Mouse (Mus musculus) spleen, postnatal 10 days (tissue): Measurements from ENCODE around the gene Akp3.

Source experiments
- DNase-seq, 2 experiments: peaks; one replicate each; pipeline ENCODE4 v3.0.0; 2021 to 2022; ENCODE audit warnings: low spot score in 2 of 2

The Akp3 gene

DNA sequence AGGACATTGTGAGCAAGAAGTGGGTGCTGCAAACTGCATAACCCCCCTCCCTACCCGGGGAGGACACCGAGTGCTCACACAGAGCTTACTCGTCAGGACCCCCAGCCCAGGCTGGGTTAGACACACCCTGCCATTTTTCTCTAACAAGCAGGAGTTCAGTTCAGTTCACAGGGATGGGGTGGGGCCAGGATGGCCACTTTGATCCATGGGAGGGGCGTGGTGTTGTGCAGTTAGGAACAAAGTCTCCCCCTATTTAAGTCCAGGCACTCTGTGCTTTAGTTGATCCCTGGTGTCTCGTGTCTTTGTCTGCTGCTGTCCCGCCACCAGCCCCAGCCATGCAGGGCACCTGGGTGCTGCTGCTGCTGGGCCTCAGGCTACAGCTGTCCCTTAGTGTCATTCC lies at the start of gene Akp3:
Akp3 (plus strand) TSS at position 301 of the 400 bp plus-strand sequence.
- no peak for DNase-seq

- DNase-seq, result no peak
These were observed 38.6 kb upstream of the Akp3 start for GRCm38 (mm10) chr1:87086196-87086595.

- DNase-seq, result no peak
These were observed 37.8 kb upstream of the Akp3 start for GRCm38 (mm10) chr1:87086964-87087363.

GRCm38 (mm10) chr1:87089251-87089650 lies 35.5 kb upstream of the Akp3 start:
- DNase-seq, result no peak

DNA sequence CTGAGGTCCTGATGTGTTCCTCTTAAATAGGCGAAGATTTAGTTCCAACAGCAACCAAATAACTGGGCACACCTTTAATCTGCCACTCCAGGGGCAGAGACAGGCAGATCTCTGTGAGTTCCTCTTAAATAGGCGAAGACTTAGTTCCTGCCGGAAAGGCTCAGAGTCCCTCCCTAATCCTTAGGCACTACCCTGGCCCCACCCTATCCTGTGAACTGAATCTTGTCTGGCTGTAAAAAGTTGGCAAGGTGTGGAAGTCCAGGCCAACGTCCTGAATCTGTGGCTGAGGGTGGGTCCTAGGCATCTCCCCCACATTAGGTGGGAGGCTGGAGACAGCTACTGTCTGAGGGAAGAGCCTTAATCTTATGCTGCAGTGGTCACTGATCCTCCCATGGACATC lies 34.9 kb upstream of the Akp3 start, which contains the start of gene Alppl2:
Alppl2 (minus strand) TSS at position 101 of the 400 bp plus-strand sequence.
- DNase-seq, result no peak

DNA sequence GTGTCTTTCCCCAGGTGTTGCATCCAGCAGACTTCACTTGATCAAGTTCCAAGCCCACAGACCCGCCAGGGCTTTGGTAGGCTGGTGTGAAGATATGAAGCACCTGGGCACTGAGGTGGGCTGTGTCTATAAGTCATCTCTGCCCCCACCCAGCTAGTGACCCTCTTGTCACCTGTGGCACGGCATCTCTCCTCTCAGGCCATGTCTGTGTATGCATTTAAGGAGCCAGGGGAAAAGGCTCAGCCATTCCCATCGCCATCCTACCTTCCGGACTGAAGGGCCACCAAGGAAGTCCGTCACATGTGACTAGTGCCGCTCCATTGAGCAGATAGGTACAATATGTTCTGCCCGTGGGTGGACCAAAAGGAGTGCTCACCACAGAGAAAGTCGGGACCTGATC lies 29.1 kb upstream of the Akp3 start:
- no peak for DNase-seq

GRCm38 (mm10) chr1:87098358-87098975 lies 26.3 kb upstream of the Akp3 start:
- DNase-seq, result peak; percentile 21 to 66

- DNase-seq, result no peak
These were observed 23.4 kb upstream of the Akp3 start, which contains the start of gene Alpi for GRCm38 (mm10) chr1:87101411-87101810. TSS of gene Alpi (minus strand) at chr1:87101606.

GRCm38 (mm10) chr1:87102114-87102513 lies 22.7 kb upstream of the Akp3 start:
- DNase-seq, result no peak

GRCm38 (mm10) chr1:87103936-87104335 lies 20.8 kb upstream of the Akp3 start:
- DNase-seq, result no peak

- DNase-seq, result no peak
These were observed 18.2 kb upstream of the Akp3 start for GRCm38 (mm10) chr1:87106536-87106935.

GRCm38 (mm10) chr1:87108564-87108963 lies 16.2 kb upstream of the Akp3 start:
- no peak for DNase-seq

DNA sequence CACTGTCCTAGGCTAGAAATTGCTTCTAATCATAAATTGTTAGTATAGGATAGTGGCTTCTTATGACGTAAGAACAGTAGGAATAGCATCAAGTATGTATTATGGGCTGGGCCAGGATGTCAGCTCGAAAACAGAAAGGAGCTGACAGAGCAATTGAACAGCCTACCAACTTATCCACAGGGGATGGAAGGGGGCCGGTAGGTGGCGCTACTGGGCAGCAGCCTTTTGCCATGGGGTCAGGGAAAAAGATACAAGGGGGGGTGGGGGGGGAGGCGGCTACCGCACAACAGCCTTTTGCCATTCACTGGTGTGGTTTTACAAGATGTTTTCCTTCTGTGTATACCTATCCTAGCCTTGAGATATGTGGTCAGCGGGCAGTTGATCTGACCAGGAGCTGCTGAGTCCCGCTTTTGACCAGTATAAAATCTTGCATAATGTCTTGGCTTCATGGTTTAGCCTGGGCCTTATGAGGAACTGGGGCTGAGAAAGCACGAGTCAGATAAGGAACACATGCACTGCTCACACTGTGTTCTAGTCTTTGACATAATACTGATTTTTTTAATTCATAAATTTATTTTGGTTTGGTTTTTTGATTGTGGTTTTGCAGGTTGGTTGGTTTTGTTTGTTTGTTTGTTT lies 12.9 kb upstream of the Akp3 start:
- peak in 1 of 2 experiments; percentile 58 for DNase-seq

GRCm38 (mm10) chr1:87114784-87115183 lies 10.0 kb upstream of the Akp3 start:
- no peak for DNase-seq

GRCm38 (mm10) chr1:87127206-87128030 lies 2.6 kb downstream of the Akp3 start:
- DNase-seq, result peak in 1 of 2 experiments; percentile 37

GRCm38 (mm10) chr1:87131803-87132202 lies 7.0 kb downstream of the Akp3 start:
- DNase-seq, result no peak

DNA sequence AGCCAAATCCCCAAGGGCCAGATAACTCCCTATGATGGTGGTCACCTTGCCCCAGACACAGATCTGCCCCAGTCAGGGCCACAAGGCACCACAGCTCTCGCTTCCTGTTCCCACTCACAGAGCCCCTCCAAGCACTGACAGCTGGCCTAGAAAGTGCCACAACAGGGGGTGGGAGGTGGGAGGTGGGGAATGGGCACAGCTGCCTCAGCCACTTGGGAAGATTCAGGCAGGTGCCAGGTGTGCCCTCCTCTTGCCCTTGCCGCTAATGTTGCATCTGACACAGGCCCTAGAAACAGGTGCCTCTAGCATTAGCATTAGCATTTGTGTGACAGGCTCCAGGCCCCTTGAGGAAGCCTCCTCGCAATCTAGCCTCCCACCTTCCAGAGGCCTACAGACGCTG lies 16.8 kb downstream of the Akp3 start:
- DNase-seq, result no peak

DNA sequence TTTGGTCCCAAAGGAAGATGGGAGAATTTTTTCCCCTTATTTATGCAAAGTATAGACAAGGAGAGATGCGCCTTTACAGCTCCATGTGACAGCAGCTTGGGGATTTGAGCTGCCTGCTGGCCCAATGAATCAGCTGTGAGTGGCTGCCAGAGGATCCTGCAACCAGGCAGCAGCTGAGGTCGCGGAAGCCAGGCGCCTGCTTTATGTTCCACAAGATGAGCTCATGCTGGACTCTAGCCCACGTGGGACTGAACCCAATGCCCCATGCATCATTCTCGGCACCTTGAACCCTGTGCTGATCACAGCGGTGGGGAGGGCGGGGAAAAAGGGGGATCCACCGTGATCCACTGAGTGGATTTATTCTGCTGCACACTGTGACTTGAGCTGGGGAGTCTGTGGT lies 17.7 kb downstream of the Akp3 start:
- DNase-seq, result no peak

GRCm38 (mm10) chr1:87143141-87143540 lies 18.4 kb downstream of the Akp3 start:
- DNase-seq, result no peak

- DNase-seq, result no peak
These were observed 24.6 kb downstream of the Akp3 start for GRCm38 (mm10) chr1:87149422-87149821.

DNA sequence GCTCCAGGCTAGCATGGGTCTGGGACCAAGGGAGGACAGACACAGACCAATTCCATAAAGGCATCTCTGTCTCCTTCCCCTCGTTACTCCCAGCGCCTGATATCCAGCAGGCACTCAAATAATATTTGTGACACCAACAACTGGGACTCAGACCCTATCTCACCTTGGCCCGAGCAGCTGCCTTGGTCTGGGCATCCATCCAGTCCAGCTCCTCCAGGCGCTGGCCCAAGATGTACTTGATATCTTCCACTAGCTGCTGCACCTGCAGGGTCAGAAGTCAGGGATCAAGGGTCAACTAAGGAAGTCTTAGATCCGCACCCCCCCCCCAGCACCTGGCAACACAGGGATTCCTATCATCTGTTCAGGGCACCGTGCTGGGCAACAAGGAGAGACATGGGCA lies 26.5 kb downstream of the Akp3 start:
- no peak for DNase-seq

DNA sequence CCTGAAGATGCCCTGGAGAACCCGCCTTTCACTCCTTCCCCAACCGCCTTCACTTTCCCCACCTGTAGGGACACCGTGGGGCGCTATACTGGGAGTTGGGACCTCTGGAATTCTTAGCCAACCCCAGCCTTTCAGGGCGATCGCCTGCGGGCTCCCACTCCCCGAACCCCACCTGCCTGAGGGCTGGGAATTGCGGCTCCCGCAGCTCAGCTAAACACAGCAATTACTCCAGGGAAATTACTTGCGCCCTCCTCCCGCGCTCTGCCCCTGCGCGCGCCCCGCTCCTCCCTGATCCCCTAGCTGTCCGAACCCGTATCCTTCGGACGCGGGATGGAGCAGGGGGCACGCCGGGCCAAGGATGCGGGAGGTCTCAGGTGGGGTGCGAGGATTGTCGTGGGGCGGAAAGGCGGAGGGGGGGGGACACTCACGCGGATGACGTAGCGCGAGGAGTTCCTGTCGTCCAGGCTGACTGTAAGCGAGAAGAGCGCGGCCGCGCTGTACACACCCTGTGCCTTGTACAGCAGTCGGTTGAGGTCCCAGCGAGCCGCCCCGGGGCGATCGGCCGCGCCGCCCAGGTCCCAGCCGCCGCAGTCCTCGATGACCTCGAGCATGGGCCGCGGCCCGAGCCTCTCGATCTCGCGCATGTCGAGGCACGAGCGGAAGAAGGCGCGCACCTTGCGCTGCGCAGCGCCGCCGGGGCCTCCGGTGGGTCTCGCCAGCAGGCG lies 29.2 kb downstream of the Akp3 start:
- no peak for DNase-seq
